Mouse (Mus musculus) forebrain, embryonic 15.5 days (tissue): ENCODE measurements at regions not wholly inside any gene's neighbourhood (a gene's known extent, or its start where the extent isn't known, plus 50 kb on each side); places are given as distances from the start of the nearest gene placed in this dataset.
"Not testable (repeated sequence)": the region's sequence is repeated elsewhere in the genome, so short reads cannot be mapped to it uniquely, and the experiment has no call there.

Source experiments
- ATAC-seq: fragments of 200-750 bp; cut with Nextera tagmentation; replicated peaks from 2 replicates; pipeline ENCODE4 v1.8.0; 2017; ENCODE audit warnings: mild to moderate bottlenecking, moderate TSS enrichment, moderate library complexity
- H3K27ac ChIP-seq: fragments of 300-500 bp; sonication (generic); replicated peaks from 2 replicates; pipeline ENCODE4 v1.5.1; 2015; ENCODE audit warnings: mild to moderate bottlenecking, inconsistent platforms
- H3K27me3 ChIP-seq: fragments of 300-500 bp; sonication (generic); 2 replicates; pipeline ENCODE4 v1.6.1; 2015; ENCODE audit warnings: inconsistent platforms
- H3K36me3 ChIP-seq: fragments of 300-500 bp; sonication (generic); 2 replicates; pipeline ENCODE4 v1.6.1; 2015; ENCODE audit warnings: mild to moderate bottlenecking, inconsistent platforms
- H3K4me1 ChIP-seq: fragments of 300-500 bp; sonication (generic); 2 replicates; pipeline ENCODE4 v1.6.1; 2015; ENCODE audit warnings: inconsistent platforms
- H3K4me2 ChIP-seq: fragments of 300-500 bp; sonication (generic); replicated peaks from 2 replicates; pipeline ENCODE4 v1.6.1; 2015; ENCODE audit warnings: mild to moderate bottlenecking, inconsistent platforms
- H3K4me3 ChIP-seq: fragments of 300-500 bp; sonication (generic); 2 replicates; pipeline ENCODE4 v1.5.1; 2015; ENCODE audit warnings: mild to moderate bottlenecking, inconsistent platforms
- H3K9ac ChIP-seq: fragments of 300-500 bp; sonication (generic); replicated peaks from 2 replicates; pipeline ENCODE4 v1.6.1; 2015; ENCODE audit warnings: mild to moderate bottlenecking, inconsistent platforms
- H3K9me3 ChIP-seq: fragments of 300-500 bp; sonication (generic); 2 replicates; pipeline ENCODE4 v1.6.1; 2016; ENCODE audit warnings: inconsistent platforms
- WGBS: fragments of 180-500 bp; shearing (Covaris S2); methylation state at CpG from one replicate; pipeline ENCODE4 v1.1.7; 2015; ENCODE audit warnings: mixed read lengths; 5-methylcytosine and 5-hydroxymethylcytosine counted together

- Histone ChIP-seq H3K4me1 (peaks cover 2% of the 10 kb centered on the region; the same call in 1 of the 2 replicates), H3K9ac (no peak overlapping the region), H3K27me3 (no peaks in the 10 kb centered on the region), H3K36me3 (no peaks in the 10 kb centered on the region), H3K4me2 (no peak overlapping the region), H3K27ac (no peak overlapping the region), H3K4me3 (no peak overlapping the region), H3K9me3 (no peaks in the 10 kb centered on the region)
- 95% methylated on average over 1 of the region's 1 CpGs for WGBS
- no peak for ATAC-seq
Measured at GRCm38 (mm10) chr17:94866630-94867029, 116.8 kb upstream of the Mettl4 start.

- Histone ChIP-seq H3K4me2 (peak overlapping the region; percentile 62), H3K4me3 (peak overlapping the region; percentile 49), H3K9ac (peak overlapping the region; percentile 53)
- not testable (repeated sequence) for H3K27me3 ChIP-seq, H3K27ac ChIP-seq, H3K36me3 ChIP-seq, H3K9me3 ChIP-seq, H3K4me1 ChIP-seq
- 15% methylated on average over 21 of the region's 21 CpGs for WGBS
- peak; percentile 98 for ATAC-seq
Measured at GRCm38 (mm10) chr17:94864531-94865318, 114.9 kb upstream of the Mettl4 start.

GRCm38 (mm10) chr17:94854698-94855097 lies 104.9 kb upstream of the Mettl4 start:
- not testable (repeated sequence) for H3K27ac ChIP-seq, H3K27me3 ChIP-seq, H3K4me2 ChIP-seq, H3K9me3 ChIP-seq, H3K36me3 ChIP-seq, H3K4me3 ChIP-seq, H3K9ac ChIP-seq, ATAC-seq, H3K4me1 ChIP-seq
- 88% methylated on average over 4 of the region's 4 CpGs for WGBS

GRCm38 (mm10) chr17:94834446-94835117 lies 84.8 kb upstream of the Mettl4 start:
- WGBS, result 1% methylated on average over 20 of the region's 20 CpGs
- peak overlapping the region; percentile 61 for H3K9ac ChIP-seq
- peak; percentile 99 for ATAC-seq
- H3K9me3 ChIP-seq, result 0 out of 2 replicates have a peak, but pooled peaks cover 4% of the 10 kb centered on the region
- H3K4me2 ChIP-seq, result peak overlapping the region; percentile 68
- peaks cover 14% of the 10 kb centered on the region for H3K4me1 ChIP-seq
- peaks cover 6% of the 10 kb centered on the region; the same call in 1 of the 2 replicates for H3K36me3 ChIP-seq
- no peaks in the 10 kb centered on the region for H3K27me3 ChIP-seq
- H3K27ac ChIP-seq, result peak overlapping the region; percentile 88
- H3K4me3 ChIP-seq, result peak overlapping the region; percentile 69

- 6% methylated on average over 9 of the region's 9 CpGs for WGBS
- ATAC-seq, H3K36me3 ChIP-seq, H3K9me3 ChIP-seq, H3K27me3 ChIP-seq: not testable (repeated sequence)
- peak overlapping the region; percentile 69 for H3K4me3 ChIP-seq
- H3K4me1 ChIP-seq, result peaks cover 14% of the 10 kb centered on the region
- H3K27ac ChIP-seq, result peak overlapping the region; percentile 88
- peak overlapping the region; percentile 68 for H3K4me2 ChIP-seq
- peak overlapping the region; percentile 61 for H3K9ac ChIP-seq
Measured at GRCm38 (mm10) chr17:94834067-94834445, 84.2 kb upstream of the Mettl4 start.

GRCm38 (mm10) chr17:94826415-94826814 lies 76.6 kb upstream of the Mettl4 start:
- H3K4me1 ChIP-seq, H3K4me2 ChIP-seq, H3K27ac ChIP-seq, H3K9ac ChIP-seq, H3K27me3 ChIP-seq, ATAC-seq, H3K4me3 ChIP-seq: not testable (repeated sequence)
- H3K9me3 ChIP-seq, result peaks cover 46% of the 10 kb centered on the region
- peaks cover 35% of the 10 kb centered on the region; the same call in 1 of the 2 replicates for H3K36me3 ChIP-seq
- WGBS, result 91% methylated on average over 1 of the region's 1 CpGs

GRCm38 (mm10) chr17:94808758-94809157 lies 58.9 kb upstream of the Mettl4 start:
- Histone ChIP-seq H3K4me2 (no peak overlapping the region), H3K9ac (no peak overlapping the region), H3K4me1 (no peaks in the 10 kb centered on the region), H3K27me3 (no peaks in the 10 kb centered on the region), H3K36me3 (peaks cover 5% of the 10 kb centered on the region; the same call in 1 of the 2 replicates), H3K27ac (no peak overlapping the region), H3K4me3 (no peak overlapping the region), H3K9me3 (peaks cover 4% of the 10 kb centered on the region)
- no peak for ATAC-seq
